Mouse (Mus musculus): ENCODE results near the gene Por. TPM values are rescaled to one million over a fixed set of nuclear protein-coding genes. Genes with fewer than 3 reads are reported as not detected.

Por gene
- total and polyA plus RNA-seq, 3 experiments, result 40.3 to 64.4 TPM; not detected in 1

DNA sequence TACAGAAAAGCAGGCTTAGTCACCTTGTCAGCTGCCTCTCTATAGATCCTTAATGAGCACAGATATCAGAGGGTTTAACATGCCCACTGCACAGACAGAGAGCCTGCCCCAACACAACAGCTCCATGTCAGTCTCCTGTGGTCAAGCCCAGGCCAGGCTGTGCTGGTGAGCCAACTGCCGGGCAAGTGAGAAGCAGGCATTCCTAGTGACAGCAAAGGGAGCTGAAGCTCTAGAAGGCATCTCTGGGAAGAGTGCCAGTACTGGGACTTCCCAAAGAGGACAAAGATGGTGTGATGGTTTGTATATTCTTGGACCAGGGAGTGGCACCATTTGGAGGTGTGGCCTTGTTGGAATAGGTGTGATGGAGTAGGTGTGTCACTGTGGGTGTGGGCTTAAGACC is 81.2 kb downstream of the Por start:
- H3K9me3 ChIP-seq (replicated peaks; ENCODE audit: insufficient read depth, low read length), result no peaks in the 10 kb centered on the region
- H3K36me3 ChIP-seq (ENCODE audit: control insufficient read depth in 1 of 2, insufficient read depth in 2 of 2, low read length in 2 of 2), result no peaks in the 10 kb centered on the region
- no peaks in the 10 kb centered on the region for H3K4me1 ChIP-seq (ENCODE audit: control insufficient read depth in 1 of 2, insufficient read depth in 2 of 2, low read length in 2 of 2)
- DNase-seq (ENCODE audit: low read depth, low spot score), result no peak
- no peak overlapping the region for H3K9ac ChIP-seq (ENCODE audit: control insufficient read depth, low read depth, low read length, poor library complexity, severe bottlenecking)
- no peak overlapping the region for H3K4me3 ChIP-seq (ENCODE audit: control insufficient read depth in 1 of 2, insufficient read depth in 1 of 2, low read depth in 2 of 2, low read length in 2 of 2)
- TF ChIP-seq MYC (IDR thresholded peaks at IDR 0.05; ENCODE audit: low read depth, low read length) (no peak), SMC3 (IDR thresholded peaks at IDR 0.05; ENCODE audit: low read depth, low read length) (no peak), ETS1 (IDR thresholded peaks at IDR 0.05; ENCODE audit: low read depth, low read length) (no peak), ZC3H11A (IDR thresholded peaks at IDR 0.05; ENCODE audit: low read depth, low read length) (no peak), NRF1 (IDR thresholded peaks at IDR 0.05; ENCODE audit: insufficient read depth, low read depth, low read length, poor library complexity, severe bottlenecking) (no peak), MYB (IDR thresholded peaks at IDR 0.05; ENCODE audit: low read depth, low read length) (no peak), USF1 (IDR thresholded peaks at IDR 0.05; ENCODE audit: low read depth, low read length) (no peak), POLR2AphosphoS5 (IDR thresholded peaks at IDR 0.05; ENCODE audit: borderline replicate concordance, low read depth, low read length) (no peak), MXI1 (IDR thresholded peaks at IDR 0.05; ENCODE audit: low read depth, low read length) (no peak), POLR2AphosphoS2 (IDR thresholded peaks at IDR 0.05; ENCODE audit: low read length) (no peak), RCOR1 (IDR thresholded peaks at IDR 0.05; ENCODE audit: low read depth, low read length) (no peak), ELF1 (IDR thresholded peaks at IDR 0.05; ENCODE audit: low read depth, low read length) (no peak), MAZ (IDR thresholded peaks at IDR 0.05; ENCODE audit: low read depth, low read length) (no peak), MAFK (IDR thresholded peaks at IDR 0.05; ENCODE audit: borderline replicate concordance, low read depth, low read length) (no peak)
- H3K79me2 ChIP-seq (ENCODE audit: control insufficient read depth, insufficient read depth, low read length, poor library complexity), result no peaks in the 10 kb centered on the region
- H3K27ac ChIP-seq (ENCODE audit: control insufficient read depth, low read depth, low read length), result no peak overlapping the region
- H3K27me3 ChIP-seq (ENCODE audit: control insufficient read depth in 1 of 2, insufficient read depth in 2 of 2, low read length in 2 of 2), result no peaks in the 10 kb centered on the region

DNA sequence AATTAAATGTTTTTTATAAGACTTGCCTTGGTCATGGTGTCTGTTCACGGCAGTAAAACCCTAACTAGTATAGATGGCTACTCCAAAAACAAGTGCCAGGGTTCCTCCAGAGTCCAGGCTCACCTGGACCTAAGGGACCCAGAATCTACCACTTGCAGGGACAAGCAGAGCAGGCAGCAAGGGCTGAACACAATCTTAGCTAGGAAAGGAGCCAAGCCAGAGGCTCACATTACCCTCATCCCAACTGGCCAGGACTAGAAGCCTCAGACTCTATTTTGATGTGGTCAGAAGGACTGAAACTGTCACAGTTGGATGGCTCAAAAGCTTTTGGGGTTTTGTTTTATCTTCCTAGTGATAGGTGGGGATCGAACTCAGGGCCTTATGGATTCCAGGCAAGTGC is 81.8 kb downstream of the Por start:
- TF ChIP-seq MYB (IDR thresholded peaks at IDR 0.05; ENCODE audit: low read depth, low read length), result no peak
- TF ChIP-seq RCOR1 (IDR thresholded peaks at IDR 0.05; ENCODE audit: low read depth, low read length), result no peak
- no peak for TF ChIP-seq ELF1 (IDR thresholded peaks at IDR 0.05; ENCODE audit: low read depth, low read length)
- no peak for TF ChIP-seq JUND (IDR thresholded peaks at IDR 0.05; ENCODE audit: low read depth, low read length)
- TF ChIP-seq UBTF (IDR thresholded peaks at IDR 0.05; ENCODE audit: borderline replicate concordance, insufficient read depth, low read depth, low read length), result no peak
- no peak for TF ChIP-seq MAZ (IDR thresholded peaks at IDR 0.05; ENCODE audit: low read depth, low read length)
- TF ChIP-seq ZNF384 (IDR thresholded peaks at IDR 0.05; ENCODE audit: low read depth, low read length), result no peak
- TF ChIP-seq ZMIZ1 (IDR thresholded peaks at IDR 0.05; ENCODE audit: low read depth, low read length), result no peak
- no peak for TF ChIP-seq USF2 (IDR thresholded peaks at IDR 0.05; ENCODE audit: borderline replicate concordance in 1 of 2, insufficient read depth in 1 of 2, low read depth in 1 of 2, low read length in 2 of 2)
- TF ChIP-seq SIN3A (IDR thresholded peaks at IDR 0.05; ENCODE audit: low read length), result no peak
- TF ChIP-seq ZKSCAN1 (IDR thresholded peaks at IDR 0.05; ENCODE audit: low read depth, low read length), result no peak
- TF ChIP-seq CHD1 (IDR thresholded peaks at IDR 0.05; ENCODE audit: low read depth, low read length), result no peak
- no peak for TF ChIP-seq TCF12 (IDR thresholded peaks at IDR 0.05; ENCODE audit: low read depth, low read length)
- no peak for TF ChIP-seq RAD21 (IDR thresholded peaks at IDR 0.05; ENCODE audit: low read depth, low read length)
- TF ChIP-seq EP300 (IDR thresholded peaks at IDR 0.05; ENCODE audit: low read depth in 1 of 2, low read length in 2 of 2), result no peak
- no peak for TF ChIP-seq NRF1 (IDR thresholded peaks at IDR 0.05; ENCODE audit: insufficient read depth, low read depth, low read length, poor library complexity, severe bottlenecking)
- TF ChIP-seq BHLHE40 (IDR thresholded peaks at IDR 0.05; ENCODE audit: borderline replicate concordance, low read depth, low read length), result no peak
- no peak for TF ChIP-seq GATA1 (IDR thresholded peaks at IDR 0.05; ENCODE audit: low read depth, low read length)
- no peak for TF ChIP-seq ZC3H11A (IDR thresholded peaks at IDR 0.05; ENCODE audit: low read depth, low read length)
- Histone ChIP-seq H3K27ac (ENCODE audit: control insufficient read depth, low read depth, low read length) (no peak overlapping the region), H3K36me3 (ENCODE audit: control insufficient read depth in 1 of 2, insufficient read depth in 2 of 2, low read length in 2 of 2) (no peaks in the 10 kb centered on the region), H3K9ac (ENCODE audit: control insufficient read depth, low read depth, low read length, poor library complexity, severe bottlenecking) (no peak overlapping the region), H3K9me3 (replicated peaks; ENCODE audit: insufficient read depth, low read length) (no peaks in the 10 kb centered on the region), H3K79me2 (ENCODE audit: control insufficient read depth, insufficient read depth, low read length, poor library complexity) (no peaks in the 10 kb centered on the region), H3K4me1 (ENCODE audit: control insufficient read depth in 1 of 2, insufficient read depth in 2 of 2, low read length in 2 of 2) (no peaks in the 10 kb centered on the region), H3K27me3 (ENCODE audit: control insufficient read depth in 1 of 2, insufficient read depth in 2 of 2, low read length in 2 of 2) (no peaks in the 10 kb centered on the region), H3K4me3 (ENCODE audit: control insufficient read depth in 1 of 2, insufficient read depth in 1 of 2, low read depth in 2 of 2, low read length in 2 of 2) (no peak overlapping the region)
- DNase-seq (ENCODE audit: low read depth, low spot score), result no peak
